Mouse (Mus musculus): ENCODE measurements around the gene Dglucy. TPM values are rescaled to one million over a fixed set of nuclear protein-coding genes. Genes with fewer than 3 reads are reported as not detected.

The Dglucy gene
- polyA plus RNA-seq, 1 experiment from 2014 or later, result 1.9 TPM

DNA sequence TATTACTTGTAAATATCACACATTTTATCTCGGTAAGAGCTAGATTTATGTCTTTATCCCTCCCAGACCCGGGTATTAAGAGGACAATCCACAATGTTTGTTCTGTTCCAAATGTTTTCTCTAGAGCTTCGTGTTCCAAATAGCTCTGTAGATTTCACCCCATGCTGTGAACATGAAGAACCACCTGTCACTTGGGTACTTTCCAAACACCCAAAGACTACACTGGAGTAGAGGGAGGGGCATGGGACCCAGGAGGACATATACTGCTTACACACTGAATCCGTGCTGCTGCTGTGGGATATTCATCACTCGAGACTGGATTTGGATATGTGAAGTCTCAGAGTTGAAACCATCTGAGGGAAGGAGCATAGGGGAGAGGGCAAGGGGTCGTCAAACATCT is 130.9 kb downstream of the Dglucy start:
- ATAC-seq (ENCODE audit: low read depth), result no peak
- Histone ChIP-seq H3K9ac (replicated peaks; ENCODE audit: low read depth, low read length) (no peak overlapping the region), H3K27ac (ENCODE audit: low read depth, low read length) (no peak overlapping the region), H3K36me3 (ENCODE audit: control insufficient read depth, insufficient read depth, low read length) (peaks cover 8% of the 10 kb centered on the region; the same call in 1 of the 2 replicates), H3K4me3 (ENCODE audit: low read depth, low read length) (no peak overlapping the region), H3K27me3 (ENCODE audit: control insufficient read depth, insufficient read depth, low read length) (no peaks in the 10 kb centered on the region; the same call in 1 of the 2 replicates), H3K4me2 (ENCODE audit: low read depth, low read length) (no peak overlapping the region), H3K9me3 (ENCODE audit: control insufficient read depth, low read length) (no peaks in the 10 kb centered on the region), H3K4me1 (ENCODE audit: control insufficient read depth, insufficient read depth, low read length) (no peaks in the 10 kb centered on the region)
- 53% methylated on average over 6 of the region's 6 CpGs for WGBS

DNA sequence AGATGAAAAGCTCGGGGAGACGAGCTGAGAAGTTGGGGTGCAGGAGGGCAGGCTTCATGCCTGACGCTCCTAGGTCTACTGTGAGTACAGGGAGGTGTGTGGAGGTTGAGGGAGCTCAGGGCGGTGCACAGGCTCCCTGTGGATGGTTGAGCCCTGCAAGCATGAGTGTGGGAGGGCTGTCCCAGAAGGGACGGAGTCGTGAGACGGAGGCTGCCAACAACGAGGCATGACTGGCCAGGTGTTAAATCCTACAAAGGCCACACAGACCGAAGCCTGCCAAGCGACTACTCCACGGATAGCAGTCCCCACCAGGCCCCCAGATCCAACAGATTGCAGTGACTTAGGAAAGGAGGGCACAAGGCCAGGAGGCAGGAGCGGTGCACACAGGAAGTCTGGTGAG is 131.9 kb downstream of the Dglucy start:
- Histone ChIP-seq H3K4me1 (ENCODE audit: control insufficient read depth, insufficient read depth, low read length) (no peaks in the 10 kb centered on the region), H3K9ac (replicated peaks; ENCODE audit: low read depth, low read length) (no peak overlapping the region), H3K36me3 (ENCODE audit: control insufficient read depth, insufficient read depth, low read length) (peaks cover 11% of the 10 kb centered on the region; the same call in 1 of the 2 replicates), H3K9me3 (ENCODE audit: control insufficient read depth, low read length) (no peaks in the 10 kb centered on the region), H3K27ac (ENCODE audit: low read depth, low read length) (no peak overlapping the region), H3K4me2 (ENCODE audit: low read depth, low read length) (no peak overlapping the region), H3K4me3 (ENCODE audit: low read depth, low read length) (no peak overlapping the region), H3K27me3 (ENCODE audit: control insufficient read depth, insufficient read depth, low read length) (no peaks in the 10 kb centered on the region; the same call in 1 of the 2 replicates)
- 81% methylated on average over 12 of the region's 12 CpGs for WGBS
- no peak for ATAC-seq (ENCODE audit: low read depth)

- no peak overlapping the region for H3K27ac ChIP-seq (ENCODE audit: low read depth, low read length)
- no peak overlapping the region for H3K4me2 ChIP-seq (ENCODE audit: low read depth, low read length)
- 83% methylated on average over 15 of the region's 15 CpGs for WGBS
- H3K4me1 ChIP-seq (ENCODE audit: control insufficient read depth, insufficient read depth, low read length), result no peaks in the 10 kb centered on the region
- no peaks in the 10 kb centered on the region for H3K9me3 ChIP-seq (ENCODE audit: control insufficient read depth, low read length)
- no peak overlapping the region for H3K9ac ChIP-seq (replicated peaks; ENCODE audit: low read depth, low read length)
- H3K27me3 ChIP-seq (ENCODE audit: control insufficient read depth, insufficient read depth, low read length), result no peaks in the 10 kb centered on the region
- ATAC-seq (ENCODE audit: low read depth), result no peak
- H3K36me3 ChIP-seq (ENCODE audit: control insufficient read depth, insufficient read depth, low read length), result peaks cover 24% of the 10 kb centered on the region
- H3K4me3 ChIP-seq (ENCODE audit: low read depth, low read length), result no peak overlapping the region
Measured at GRCm38 (mm10) chr12:100924646-100925339, 145.9 kb downstream of the Dglucy start.

DNA sequence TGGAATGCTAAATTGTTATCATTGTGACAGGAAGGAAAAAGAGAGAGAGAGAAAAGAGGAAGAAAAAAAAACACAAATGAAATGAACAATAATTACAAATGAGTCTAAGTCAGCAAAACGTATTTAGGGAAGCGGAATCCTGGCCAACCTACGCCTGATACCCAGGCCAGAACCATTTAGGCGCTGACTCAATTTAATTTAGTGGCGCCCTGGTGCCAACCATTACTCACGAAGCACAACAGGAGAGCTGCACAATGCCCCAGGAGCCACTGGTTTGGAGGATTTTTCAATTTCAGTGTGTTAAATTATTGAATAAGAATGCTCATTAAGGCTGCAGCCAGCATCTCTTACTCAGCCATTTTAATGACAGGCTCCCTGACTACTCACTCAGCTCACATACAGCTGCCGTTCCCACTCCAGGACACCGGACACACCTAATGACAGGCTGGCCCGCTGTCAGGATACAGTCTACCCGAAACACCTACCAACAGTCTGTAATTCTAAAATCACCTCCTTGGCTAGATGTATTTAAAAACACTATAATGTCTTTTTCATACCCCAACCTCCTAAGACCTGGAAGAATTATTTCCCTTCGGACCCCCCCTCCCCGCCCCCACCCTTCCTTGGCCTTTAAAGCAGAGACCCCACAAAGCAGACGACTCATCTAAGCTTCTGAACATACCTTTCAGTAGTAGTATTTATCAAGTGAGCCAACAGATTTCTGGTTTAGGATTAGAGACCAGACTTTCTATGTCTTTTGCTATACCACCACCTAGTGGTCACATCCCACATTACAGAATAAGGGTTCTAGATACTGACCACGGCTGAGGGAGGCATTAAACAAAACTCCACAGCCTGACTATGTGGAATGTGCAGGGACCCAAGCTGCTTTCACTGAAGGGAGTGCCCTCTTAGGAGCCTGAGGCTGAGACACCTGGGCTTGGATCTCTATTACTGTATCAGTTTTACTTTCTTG is 147.1 kb downstream of the Dglucy start:
- Histone ChIP-seq H3K4me1 (ENCODE audit: control insufficient read depth, insufficient read depth, low read length) (no peaks in the 10 kb centered on the region), H3K27ac (ENCODE audit: low read depth, low read length) (no peak overlapping the region), H3K9ac (replicated peaks; ENCODE audit: low read depth, low read length) (no peak overlapping the region), H3K36me3 (ENCODE audit: control insufficient read depth, insufficient read depth, low read length) (peaks cover 26% of the 10 kb centered on the region), H3K27me3 (ENCODE audit: control insufficient read depth, insufficient read depth, low read length) (no peaks in the 10 kb centered on the region), H3K9me3 (ENCODE audit: control insufficient read depth, low read length) (no peaks in the 10 kb centered on the region), H3K4me2 (ENCODE audit: low read depth, low read length) (no peak overlapping the region), H3K4me3 (ENCODE audit: low read depth, low read length) (no peak overlapping the region)
- peak; percentile 64 for ATAC-seq (ENCODE audit: low read depth)
- 57% methylated on average over 14 of the region's 14 CpGs for WGBS

DNA sequence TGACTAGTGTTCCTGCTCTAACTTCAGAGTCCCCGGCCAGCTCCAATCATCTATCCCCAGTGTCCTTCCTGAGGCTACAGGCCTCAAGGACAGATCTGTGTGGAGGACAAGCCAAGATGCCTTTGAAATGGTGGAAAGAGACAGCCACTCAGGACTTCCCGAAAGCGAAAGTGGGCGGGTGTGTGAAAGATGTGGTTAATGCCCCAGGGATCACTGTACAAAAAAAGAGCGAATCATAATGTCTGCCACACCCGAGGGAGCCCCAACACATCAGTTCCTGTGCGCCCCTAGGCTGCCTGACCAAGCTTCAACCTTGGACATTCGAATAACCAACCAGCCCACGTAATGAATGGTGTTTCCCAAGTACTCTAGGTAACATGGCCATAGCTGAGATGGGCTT is 149.4 kb downstream of the Dglucy start:
- Histone ChIP-seq H3K4me2 (ENCODE audit: low read depth, low read length) (no peak overlapping the region), H3K27me3 (ENCODE audit: control insufficient read depth, insufficient read depth, low read length) (no peaks in the 10 kb centered on the region), H3K9ac (replicated peaks; ENCODE audit: low read depth, low read length) (no peak overlapping the region), H3K36me3 (ENCODE audit: control insufficient read depth, insufficient read depth, low read length) (peaks cover 30% of the 10 kb centered on the region), H3K4me1 (ENCODE audit: control insufficient read depth, insufficient read depth, low read length) (no peaks in the 10 kb centered on the region), H3K27ac (ENCODE audit: low read depth, low read length) (no peak overlapping the region), H3K4me3 (ENCODE audit: low read depth, low read length) (no peak overlapping the region), H3K9me3 (ENCODE audit: control insufficient read depth, low read length) (no peaks in the 10 kb centered on the region)
- WGBS, result 93% methylated on average over 9 of the region's 9 CpGs
- ATAC-seq (ENCODE audit: low read depth), result no peak

GRCm38 (mm10) chr12:100931653-100932052 is 152.8 kb downstream of the Dglucy start:
- no peak for ATAC-seq (ENCODE audit: low read depth)
- Histone ChIP-seq H3K4me3 (ENCODE audit: low read depth, low read length) (no peak overlapping the region), H3K36me3 (ENCODE audit: control insufficient read depth, insufficient read depth, low read length) (peaks cover 26% of the 10 kb centered on the region), H3K27me3 (ENCODE audit: control insufficient read depth, insufficient read depth, low read length) (no peaks in the 10 kb centered on the region), H3K9ac (replicated peaks; ENCODE audit: low read depth, low read length) (no peak overlapping the region), H3K4me1 (ENCODE audit: control insufficient read depth, insufficient read depth, low read length) (no peaks in the 10 kb centered on the region), H3K9me3 (ENCODE audit: control insufficient read depth, low read length) (no peaks in the 10 kb centered on the region), H3K4me2 (ENCODE audit: low read depth, low read length) (no peak overlapping the region), H3K27ac (ENCODE audit: low read depth, low read length) (no peak overlapping the region)
- 95% methylated on average over 14 of the region's 14 CpGs for WGBS

DNA sequence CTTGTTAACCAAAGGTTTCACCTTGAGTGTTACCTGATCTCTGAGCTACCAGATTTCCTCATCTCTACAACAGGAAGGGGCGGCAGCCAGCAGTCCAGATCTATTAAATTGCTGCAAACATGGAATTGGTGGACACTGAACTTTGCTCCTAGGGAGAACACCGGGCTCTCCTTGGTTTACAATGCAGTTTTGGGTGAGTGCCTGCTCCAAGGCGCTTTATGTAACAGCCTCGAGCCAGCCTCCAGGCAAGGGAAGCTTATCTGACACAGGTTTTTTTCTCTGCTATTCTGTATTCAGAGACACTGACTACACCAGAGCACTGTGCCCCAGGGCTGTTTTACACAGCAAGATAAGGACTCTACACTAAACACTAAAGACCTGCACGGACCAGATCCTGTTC is 155.9 kb downstream of the Dglucy start:
- H3K9ac ChIP-seq (replicated peaks; ENCODE audit: low read depth, low read length), result no peak overlapping the region
- no peak overlapping the region for H3K27ac ChIP-seq (ENCODE audit: low read depth, low read length)
- ATAC-seq (ENCODE audit: low read depth), result no peak
- H3K4me3 ChIP-seq (ENCODE audit: low read depth, low read length), result no peak overlapping the region
- H3K27me3 ChIP-seq (ENCODE audit: control insufficient read depth, insufficient read depth, low read length), result no peaks in the 10 kb centered on the region
- H3K36me3 ChIP-seq (ENCODE audit: control insufficient read depth, insufficient read depth, low read length), result peaks cover 21% of the 10 kb centered on the region
- no peak overlapping the region for H3K4me2 ChIP-seq (ENCODE audit: low read depth, low read length)
- H3K4me1 ChIP-seq (ENCODE audit: control insufficient read depth, insufficient read depth, low read length), result no peaks in the 10 kb centered on the region
- 94% methylated on average over 5 of the region's 5 CpGs for WGBS
- no peaks in the 10 kb centered on the region for H3K9me3 ChIP-seq (ENCODE audit: control insufficient read depth, low read length)

- H3K4me2 ChIP-seq (ENCODE audit: low read depth, low read length), result no peak overlapping the region
- H3K4me1 ChIP-seq (ENCODE audit: control insufficient read depth, insufficient read depth, low read length), result no peaks in the 10 kb centered on the region
- no peaks in the 10 kb centered on the region for H3K9me3 ChIP-seq (ENCODE audit: control insufficient read depth, low read length)
- no peak overlapping the region for H3K27ac ChIP-seq (ENCODE audit: low read depth, low read length)
- no peak overlapping the region for H3K4me3 ChIP-seq (ENCODE audit: low read depth, low read length)
- peak; percentile 57; the same call in 1 of the 2 replicates for ATAC-seq (ENCODE audit: low read depth)
- no peak overlapping the region for H3K9ac ChIP-seq (replicated peaks; ENCODE audit: low read depth, low read length)
- 18% methylated on average over 2 of the region's 2 CpGs for WGBS
- peaks cover 27% of the 10 kb centered on the region for H3K36me3 ChIP-seq (ENCODE audit: control insufficient read depth, insufficient read depth, low read length)
- H3K27me3 ChIP-seq (ENCODE audit: control insufficient read depth, insufficient read depth, low read length), result no peaks in the 10 kb centered on the region
Measured at GRCm38 (mm10) chr12:100936116-100936515, 157.3 kb downstream of the Dglucy start.

GRCm38 (mm10) chr12:100936737-100937136 is 157.9 kb downstream of the Dglucy start:
- Histone ChIP-seq H3K27ac (ENCODE audit: low read depth, low read length) (no peak overlapping the region), H3K27me3 (ENCODE audit: control insufficient read depth, insufficient read depth, low read length) (no peaks in the 10 kb centered on the region), H3K4me1 (ENCODE audit: control insufficient read depth, insufficient read depth, low read length) (no peaks in the 10 kb centered on the region), H3K9me3 (ENCODE audit: control insufficient read depth, low read length) (no peaks in the 10 kb centered on the region), H3K4me2 (ENCODE audit: low read depth, low read length) (no peak overlapping the region), H3K36me3 (ENCODE audit: control insufficient read depth, insufficient read depth, low read length) (peaks cover 24% of the 10 kb centered on the region), H3K9ac (replicated peaks; ENCODE audit: low read depth, low read length) (no peak overlapping the region), H3K4me3 (ENCODE audit: low read depth, low read length) (no peak overlapping the region)
- 89% methylated on average over 4 of the region's 4 CpGs for WGBS
- ATAC-seq (ENCODE audit: low read depth), result no peak

Measured in neural tube, embryonic 14.5 days (tissue).